Mouse (Mus musculus) heart, embryonic 15.5 days (tissue): Measurements from ENCODE around the gene Alcam. TPM values are rescaled to one million over a fixed set of nuclear protein-coding genes. Genes with fewer than 3 reads are reported as not detected.

Experiments
- ATAC-seq: fragments of 200-750 bp; cut with Nextera tagmentation; replicated peaks from 2 replicates; pipeline ENCODE4 v1.8.0; 2017; ENCODE audit warnings: low read depth, moderate TSS enrichment; ENCODE audit not compliant: insufficient number of reproducible peaks, insufficient read depth, low FRiP score
- H3K27ac ChIP-seq: fragments of 300-500 bp; sonication (generic); 2 replicates; pipeline ENCODE4 v1.5.1; 2015; ENCODE audit warnings: mild to moderate bottlenecking, inconsistent platforms
- H3K27me3 ChIP-seq: fragments of 300-500 bp; sonication (generic); 2 replicates; pipeline ENCODE4 v1.6.1; 2015; ENCODE audit warnings: inconsistent platforms
- H3K36me3 ChIP-seq: fragments of 300-500 bp; sonication (generic); 2 replicates; pipeline ENCODE4 v1.6.1; 2015; ENCODE audit warnings: mild to moderate bottlenecking, inconsistent platforms
- H3K4me1 ChIP-seq: fragments of 300-500 bp; sonication (generic); replicated peaks from 2 replicates; pipeline ENCODE4 v1.6.1; 2015; ENCODE audit warnings: inconsistent platforms
- H3K4me2 ChIP-seq: fragments of 300-500 bp; sonication (generic); 2 replicates; pipeline ENCODE4 v1.6.1; 2015; ENCODE audit warnings: inconsistent platforms, mild to moderate bottlenecking, moderate library complexity
- H3K4me3 ChIP-seq: fragments of 300-500 bp; sonication (generic); 2 replicates; pipeline ENCODE4 v1.5.1; 2015; ENCODE audit warnings: mild to moderate bottlenecking, inconsistent platforms
- H3K9ac ChIP-seq: fragments of 300-500 bp; sonication (generic); 2 replicates; pipeline ENCODE4 v1.6.1; 2015; ENCODE audit warnings: mild to moderate bottlenecking, inconsistent platforms
- H3K9me3 ChIP-seq: fragments of 300-500 bp; sonication (generic); replicated peaks from 2 replicates; pipeline ENCODE4 v1.6.1; 2016; ENCODE audit warnings: inconsistent platforms
- WGBS: fragments of 180-500 bp; shearing (Covaris S2); methylation state at CpG from one replicate; pipeline ENCODE4 v1.1.7; 2015; ENCODE audit warnings: mixed read lengths; 5-methylcytosine and 5-hydroxymethylcytosine counted together
- polyA plus RNA-seq: library from polyadenylated mRNA; unstranded; fragments of >200 nt; fragmentation: Nextera tagmentation; extraction: Ambion mirVana; gene quantifications from 2 replicates; pipeline ENCODE4 v1.2.1, GENCODE M21; 2015

Gene Alcam
- polyA plus RNA-seq, 1 experiment from 2014 or later = 10.0 TPM

DNA sequence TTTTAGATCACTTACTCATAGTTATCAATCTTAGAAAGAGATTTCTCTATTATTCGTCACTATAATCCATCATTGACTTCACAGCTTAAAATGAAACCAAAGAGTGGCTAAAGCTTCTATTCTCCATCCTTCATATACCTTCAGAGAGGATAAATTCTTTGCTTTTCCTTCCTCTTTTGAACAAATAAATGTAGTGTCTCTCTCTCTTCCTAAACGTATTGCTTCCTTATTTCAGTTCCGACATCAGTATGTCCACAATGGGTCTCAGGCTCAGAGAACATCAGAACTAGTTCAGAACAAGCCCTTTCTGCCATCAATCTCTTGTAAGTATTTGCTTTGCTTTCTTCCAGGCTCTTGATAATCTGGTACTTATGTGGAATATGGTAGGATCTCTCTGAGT lies 40.2 kb downstream of the Alcam start:
- ATAC-seq = no peak
- H3K9ac ChIP-seq = no peak overlapping the region
- no peak overlapping the region for H3K27ac ChIP-seq
- H3K4me1 ChIP-seq = no peaks in the 10 kb centered on the region; the same call in 1 of the 2 replicates
- 80% methylated on average over 3 of the region's 3 CpGs for WGBS
- H3K27me3 ChIP-seq = no peaks in the 10 kb centered on the region
- no peak overlapping the region for H3K4me2 ChIP-seq
- no peaks in the 10 kb centered on the region for H3K9me3 ChIP-seq
- H3K4me3 ChIP-seq = no peak overlapping the region
- no peaks in the 10 kb centered on the region for H3K36me3 ChIP-seq

DNA sequence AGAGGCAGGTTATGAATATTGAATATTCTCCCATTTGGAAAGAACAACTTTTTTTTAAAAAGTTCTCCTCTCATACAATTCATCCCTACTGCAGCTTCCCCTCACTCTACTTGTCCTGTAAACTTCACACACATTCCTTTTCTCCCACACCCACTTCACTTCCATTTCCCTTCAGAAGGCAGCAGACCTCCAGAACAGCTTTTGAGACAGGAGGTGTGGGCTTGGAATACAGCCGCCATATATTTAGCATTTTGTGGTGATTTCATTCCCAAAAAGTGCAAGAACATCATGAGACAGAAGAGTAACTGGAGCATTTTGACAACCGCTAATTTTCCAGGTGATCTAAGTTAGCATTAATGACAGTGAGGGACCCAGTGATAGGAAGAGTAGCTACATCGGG lies 47.8 kb downstream of the Alcam start:
- WGBS = 83% methylated on average over 3 of the region's 3 CpGs
- no peak overlapping the region for H3K4me3 ChIP-seq

DNA sequence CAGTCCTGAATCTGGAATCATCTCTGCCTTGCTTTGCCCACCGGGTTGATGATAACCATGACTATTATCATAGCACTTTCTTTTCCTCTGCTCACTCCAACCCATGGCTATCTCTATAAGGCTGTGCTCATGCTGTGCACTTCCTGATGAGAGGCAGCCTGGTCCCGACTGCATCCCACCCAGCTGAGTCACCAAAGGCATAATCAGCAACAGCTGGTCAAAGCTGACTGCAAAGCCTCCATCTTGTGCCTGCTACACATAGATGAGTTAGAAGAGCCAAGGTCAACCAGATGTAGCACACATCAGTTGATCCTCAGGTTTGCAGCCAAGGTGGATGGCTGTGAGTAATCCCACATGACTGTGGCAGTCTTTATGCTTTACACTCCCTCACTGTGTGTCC lies 48.6 kb downstream of the Alcam start:
- ATAC-seq = no peak
- no peaks in the 10 kb centered on the region for H3K4me1 ChIP-seq
- H3K9me3 ChIP-seq = no peaks in the 10 kb centered on the region
- 38% methylated on average over 2 of the region's 2 CpGs for WGBS
- no peaks in the 10 kb centered on the region for H3K27me3 ChIP-seq
- no peaks in the 10 kb centered on the region for H3K36me3 ChIP-seq
- H3K9ac ChIP-seq = no peak overlapping the region
- H3K4me2 ChIP-seq = no peak overlapping the region
- no peak overlapping the region for H3K27ac ChIP-seq
- no peak overlapping the region for H3K4me3 ChIP-seq

More for the DNA sequence above, 47.8 kb downstream of the Alcam start:
- Histone ChIP-seq H3K9me3 (no peaks in the 10 kb centered on the region), H3K4me1 (no peaks in the 10 kb centered on the region), H3K27me3 (no peaks in the 10 kb centered on the region), H3K9ac (no peak overlapping the region), H3K4me2 (no peak overlapping the region), H3K27ac (no peak overlapping the region), H3K36me3 (no peaks in the 10 kb centered on the region)
- no peak for ATAC-seq

DNA sequence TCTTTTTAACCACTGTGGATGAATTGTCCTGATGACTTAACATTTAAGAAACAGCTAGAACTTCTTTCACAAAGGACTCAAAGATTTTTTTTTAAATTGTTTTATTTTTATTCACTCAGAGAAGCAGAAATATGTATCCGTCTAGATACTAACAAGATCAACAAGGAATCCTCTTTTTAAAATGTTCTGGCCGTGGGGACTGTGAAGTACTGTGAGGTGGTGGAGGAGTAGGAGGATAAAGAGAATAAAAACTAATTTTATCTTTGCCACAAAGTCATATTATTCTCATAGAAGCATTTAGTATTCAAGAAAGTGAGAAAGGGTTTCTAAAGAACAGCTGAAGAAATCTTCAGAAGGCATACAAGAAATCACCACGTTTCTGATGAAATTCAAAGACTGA lies 54.8 kb downstream of the Alcam start:
- Histone ChIP-seq H3K36me3 (no peaks in the 10 kb centered on the region), H3K4me1 (no peaks in the 10 kb centered on the region), H3K9me3 (no peaks in the 10 kb centered on the region), H3K4me3 (no peak overlapping the region), H3K4me2 (no peak overlapping the region), H3K27ac (no peak overlapping the region), H3K27me3 (no peaks in the 10 kb centered on the region), H3K9ac (no peak overlapping the region)
- WGBS = 78% methylated on average over 3 of the region's 3 CpGs
- ATAC-seq = no peak

DNA sequence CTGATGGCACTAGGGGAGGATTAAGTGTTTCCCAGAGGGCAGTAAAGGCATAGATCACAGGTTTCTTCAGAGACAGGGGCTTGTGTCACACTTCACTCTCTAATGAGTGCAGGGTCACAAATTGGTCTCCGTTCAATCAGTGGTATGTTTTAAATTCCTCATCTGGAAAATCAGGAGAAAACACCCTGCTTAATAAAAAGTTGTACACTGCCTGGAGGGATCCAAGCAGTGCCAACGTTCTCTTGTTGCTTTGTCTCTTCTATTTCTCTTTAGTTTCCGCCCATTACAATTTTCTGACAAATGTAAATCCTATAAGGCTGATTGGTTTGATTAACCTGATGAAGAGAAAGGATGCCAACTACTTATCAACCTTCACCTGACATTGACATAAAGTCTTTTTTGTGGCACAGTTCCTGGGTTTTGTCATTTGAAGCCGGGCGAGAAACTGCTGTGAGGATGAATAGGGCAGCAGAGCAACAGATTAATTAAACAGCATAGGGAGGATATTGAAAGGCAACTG lies 67.0 kb downstream of the Alcam start:
- Histone ChIP-seq H3K27me3 (no peaks in the 10 kb centered on the region), H3K36me3 (no peaks in the 10 kb centered on the region), H3K9ac (no peak overlapping the region), H3K4me3 (no peak overlapping the region), H3K4me2 (no peak overlapping the region), H3K4me1 (peaks cover 7% of the 10 kb centered on the region; the same call in 1 of the 2 replicates), H3K27ac (no peak overlapping the region), H3K9me3 (no peaks in the 10 kb centered on the region)
- WGBS = 76% methylated on average over 5 of the region's 5 CpGs
- ATAC-seq = no peak

DNA sequence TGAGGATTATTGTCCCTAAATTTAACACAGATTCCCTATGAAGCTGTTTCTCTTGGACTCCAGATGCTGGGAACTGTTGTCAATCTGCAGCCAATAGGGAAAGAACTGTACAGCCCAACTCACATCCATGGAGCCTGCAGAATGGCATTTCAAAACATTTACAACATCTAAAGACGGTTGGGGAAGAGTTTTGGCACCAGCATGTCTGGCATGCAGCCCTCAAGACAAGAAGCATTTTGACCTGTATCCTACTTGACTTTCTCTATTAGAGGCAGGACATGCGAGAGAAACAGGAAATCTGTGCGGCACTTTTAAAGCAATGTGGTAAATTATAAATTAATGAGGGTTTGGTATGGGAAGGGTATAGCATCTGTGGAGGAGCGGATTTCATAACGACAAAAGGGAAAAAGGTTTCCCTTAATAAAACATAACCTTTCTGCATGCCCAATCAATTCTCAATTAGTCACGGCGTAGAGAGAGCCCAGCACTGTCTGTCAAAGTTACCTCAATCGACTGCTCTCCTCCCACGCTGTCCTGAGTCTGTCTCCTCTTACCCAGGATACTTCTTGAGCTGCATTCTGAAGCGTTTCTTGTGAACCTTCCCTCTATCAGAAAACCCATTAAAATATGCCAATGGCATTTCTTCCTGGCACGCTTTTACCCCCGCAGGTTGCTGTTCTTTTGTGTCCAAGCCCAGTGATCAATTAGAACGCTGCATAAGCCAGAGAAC lies 70.3 kb downstream of the Alcam start:
- no peak for ATAC-seq

DNA sequence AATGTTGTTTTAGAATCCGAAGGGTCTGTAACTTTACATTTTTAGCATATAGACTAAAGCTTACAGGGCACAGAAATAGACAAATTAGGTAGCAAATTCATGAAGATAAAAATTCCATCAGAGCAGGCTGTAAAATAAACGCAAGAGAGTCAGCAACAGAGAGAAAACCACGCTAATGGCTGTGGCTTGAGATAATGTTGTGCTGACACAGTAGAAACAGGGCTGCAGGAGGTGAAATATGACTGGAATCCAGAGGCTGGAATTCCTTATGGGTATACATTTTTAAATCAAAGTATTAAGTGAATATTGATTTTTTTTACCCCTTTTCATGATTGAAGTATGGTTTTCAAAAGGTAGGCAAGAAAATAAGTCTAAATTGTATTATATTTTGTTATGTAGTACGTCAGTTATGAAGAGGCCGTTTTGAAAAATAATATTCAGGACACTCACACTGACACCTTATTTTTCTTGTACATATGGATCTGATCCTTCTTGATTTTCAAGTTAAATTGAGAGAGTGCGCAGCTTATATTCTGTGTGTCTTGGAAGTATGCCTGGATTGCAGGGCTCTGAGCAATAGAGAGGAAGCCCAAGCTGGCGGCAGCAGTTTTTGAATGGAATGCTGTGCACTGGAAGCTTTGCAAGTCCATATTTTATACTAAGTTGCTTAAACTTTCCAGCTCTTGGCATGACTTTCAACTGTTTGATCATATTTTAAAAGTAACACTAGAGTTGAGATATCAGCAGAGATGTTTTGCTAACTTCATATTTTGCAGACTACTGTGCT lies 74.9 kb downstream of the Alcam start:
- H3K4me1 ChIP-seq = peaks cover 7% of the 10 kb centered on the region
- H3K36me3 ChIP-seq = no peaks in the 10 kb centered on the region
- H3K4me3 ChIP-seq = no peak overlapping the region
- no peaks in the 10 kb centered on the region for H3K9me3 ChIP-seq
- H3K9ac ChIP-seq = no peak overlapping the region
- H3K4me2 ChIP-seq = no peak overlapping the region
- H3K27me3 ChIP-seq = no peaks in the 10 kb centered on the region
- no peak overlapping the region for H3K27ac ChIP-seq
- 43% methylated on average over 7 of the region's 7 CpGs for WGBS
- ATAC-seq = no peak

More for the DNA sequence above, 70.3 kb downstream of the Alcam start:
- peaks cover 7% of the 10 kb centered on the region for H3K4me1 ChIP-seq
- H3K27ac ChIP-seq = no peak overlapping the region
- 60% methylated on average over 13 of the region's 13 CpGs for WGBS
- no peaks in the 10 kb centered on the region for H3K27me3 ChIP-seq
- H3K9me3 ChIP-seq = no peaks in the 10 kb centered on the region
- H3K9ac ChIP-seq = no peak overlapping the region
- H3K4me2 ChIP-seq = no peak overlapping the region
- H3K4me3 ChIP-seq = no peak overlapping the region
- H3K36me3 ChIP-seq = no peaks in the 10 kb centered on the region

DNA sequence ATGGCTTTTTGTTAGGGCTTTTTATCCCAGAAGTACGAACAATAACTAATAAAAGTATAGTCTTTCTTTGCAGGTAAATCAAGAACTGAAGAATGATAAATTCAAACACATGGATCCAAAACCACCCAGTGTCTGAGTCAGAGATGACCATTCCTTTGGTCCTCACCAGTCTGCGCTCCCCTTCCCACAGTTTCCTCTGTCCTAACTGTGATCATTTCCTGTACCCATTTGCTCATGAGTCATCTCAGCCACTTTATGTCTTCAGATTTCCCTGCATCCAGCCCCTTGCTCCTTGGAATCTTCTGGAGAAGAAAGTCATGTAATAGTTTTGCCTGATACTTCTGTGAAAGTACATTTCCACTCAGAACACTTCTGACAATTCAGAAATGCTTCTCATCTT lies 77.0 kb downstream of the Alcam start:
- ATAC-seq = no peak
- H3K4me3 ChIP-seq = no peak overlapping the region
- H3K27ac ChIP-seq = no peak overlapping the region
- no peaks in the 10 kb centered on the region for H3K9me3 ChIP-seq
- H3K36me3 ChIP-seq = no peaks in the 10 kb centered on the region
- H3K9ac ChIP-seq = no peak overlapping the region
- no peaks in the 10 kb centered on the region for H3K27me3 ChIP-seq
- H3K4me1 ChIP-seq = no peaks in the 10 kb centered on the region; the same call in 1 of the 2 replicates
- H3K4me2 ChIP-seq = no peak overlapping the region
- WGBS = 88% methylated on average over 2 of the region's 2 CpGs

DNA sequence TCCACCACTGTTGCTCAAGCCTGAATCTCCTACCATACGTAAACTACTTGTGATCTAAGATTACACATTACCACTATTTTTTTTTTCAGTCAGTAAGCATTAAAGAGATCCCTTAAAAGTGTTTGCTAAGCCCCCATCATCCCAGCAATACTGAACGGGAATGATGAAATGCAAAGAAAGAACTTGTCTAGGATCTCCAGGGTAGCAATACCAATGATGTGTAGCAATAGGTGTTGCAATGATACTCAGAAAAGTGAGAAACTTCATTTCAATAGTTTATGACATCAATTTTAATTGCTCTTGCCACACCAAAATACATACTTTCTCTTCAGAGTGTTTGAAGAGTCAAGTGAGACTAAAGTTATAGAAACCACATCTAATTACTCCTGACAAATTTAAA lies 81.9 kb downstream of the Alcam start:
- H3K27ac ChIP-seq = no peak overlapping the region
- WGBS = 76% methylated on average over 2 of the region's 2 CpGs
- no peak for ATAC-seq

DNA sequence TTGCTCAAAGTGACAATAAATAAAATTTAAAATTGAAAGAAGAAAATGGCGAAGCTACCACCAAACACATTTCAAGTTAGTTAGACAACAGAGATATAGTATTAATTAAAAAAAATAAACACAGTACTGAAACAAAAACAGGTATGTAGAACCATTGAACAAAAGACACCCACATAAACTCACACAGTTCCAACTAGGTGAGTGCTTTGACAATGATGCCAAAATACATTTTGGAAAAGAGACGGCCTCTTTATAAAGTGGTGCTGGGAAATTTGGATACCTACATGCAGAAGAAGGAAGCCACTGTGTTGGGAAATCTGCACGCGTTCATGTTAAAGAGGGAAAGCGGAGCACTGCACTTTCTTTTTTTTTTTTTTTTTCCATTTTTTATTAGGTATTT lies 85.4 kb downstream of the Alcam start:
- Histone ChIP-seq H3K27me3 (no peaks in the 10 kb centered on the region), H3K4me3 (no peak overlapping the region), H3K9me3 (no peaks in the 10 kb centered on the region), H3K4me1 (no peaks in the 10 kb centered on the region), H3K27ac (no peak overlapping the region), H3K4me2 (no peak overlapping the region), H3K9ac (no peak overlapping the region), H3K36me3 (no peaks in the 10 kb centered on the region)
- ATAC-seq = no peak
- WGBS = 89% methylated on average over 5 of the region's 5 CpGs

More for the DNA sequence above, 81.9 kb downstream of the Alcam start:
- Histone ChIP-seq H3K36me3 (no peaks in the 10 kb centered on the region), H3K4me1 (no peaks in the 10 kb centered on the region), H3K27me3 (no peaks in the 10 kb centered on the region), H3K4me2 (no peak overlapping the region), H3K4me3 (no peak overlapping the region), H3K9ac (no peak overlapping the region), H3K9me3 (no peaks in the 10 kb centered on the region)

DNA sequence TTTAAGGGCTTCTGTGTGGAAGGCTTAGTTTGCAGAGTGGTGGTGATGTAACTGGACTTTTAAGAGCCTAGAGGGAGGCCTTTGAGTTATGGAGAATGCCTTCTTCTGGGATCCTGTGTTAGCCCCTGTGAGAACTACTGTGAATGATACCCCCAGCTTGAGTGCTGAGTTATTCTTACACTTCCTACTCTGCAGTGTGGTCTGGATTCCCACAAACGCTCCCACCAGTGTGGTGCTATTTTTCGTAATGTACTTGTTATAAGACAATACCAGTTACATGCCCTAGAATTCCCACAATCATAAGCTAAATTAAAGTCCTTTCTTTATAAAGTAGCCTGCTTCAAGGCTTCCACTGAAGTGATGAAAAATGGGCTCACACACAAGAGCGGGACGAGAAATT lies 87.0 kb downstream of the Alcam start:
- H3K4me1 ChIP-seq = no peaks in the 10 kb centered on the region
- no peak overlapping the region for H3K4me2 ChIP-seq
- no peaks in the 10 kb centered on the region for H3K9me3 ChIP-seq
- H3K36me3 ChIP-seq = no peaks in the 10 kb centered on the region
- no peak overlapping the region for H3K9ac ChIP-seq
- ATAC-seq = no peak
- H3K27ac ChIP-seq = no peak overlapping the region
- H3K4me3 ChIP-seq = no peak overlapping the region
- no peaks in the 10 kb centered on the region for H3K27me3 ChIP-seq
- 84% methylated on average over 4 of the region's 4 CpGs for WGBS
